Mouse (Mus musculus) erythroid progenitor cell, adult 5-6 weeks (primary cell): Measurements from ENCODE around the gene Pim1. TPM values are rescaled to one million over a fixed set of nuclear protein-coding genes. Genes with fewer than 3 reads are reported as not detected.
"Not testable (repeated sequence)": the region's sequence is repeated elsewhere in the genome, so short reads cannot be mapped to it uniquely, and the experiment has no call there.

Experiments used
- ATAC-seq: replicated peaks from 2 replicates; pipeline ENCODE4 v1.8.0; 2016; ENCODE audit warnings: moderate number of reproducible peaks, mild to moderate bottlenecking, moderate TSS enrichment, inconsistent platforms; ENCODE audit not compliant: poor library complexity, low FRiP score, severe bottlenecking
- total RNA-seq, 2 experiments: library from RNA; stranded (forward) in 1 of 2; stranded (reverse) in 1 of 2; fragments of 150-400 nt in 1 of 2; fragments of 186-747, 209-891 nt in 1 of 2; gene quantifications; 2 replicates each; pipeline versions ENCODE4 v1.2.3 to v1.2.4; 2015 to 2017; ENCODE audit warnings: low replicate concordance in 2 of 2

The Pim1 gene
- total RNA-seq (2015; ENCODE audit: low replicate concordance) (88.0 and 102 TPM in 2 replicates), total RNA-seq (2017; ENCODE audit: low replicate concordance) (143 and 147 TPM in 2 replicates)

DNA sequence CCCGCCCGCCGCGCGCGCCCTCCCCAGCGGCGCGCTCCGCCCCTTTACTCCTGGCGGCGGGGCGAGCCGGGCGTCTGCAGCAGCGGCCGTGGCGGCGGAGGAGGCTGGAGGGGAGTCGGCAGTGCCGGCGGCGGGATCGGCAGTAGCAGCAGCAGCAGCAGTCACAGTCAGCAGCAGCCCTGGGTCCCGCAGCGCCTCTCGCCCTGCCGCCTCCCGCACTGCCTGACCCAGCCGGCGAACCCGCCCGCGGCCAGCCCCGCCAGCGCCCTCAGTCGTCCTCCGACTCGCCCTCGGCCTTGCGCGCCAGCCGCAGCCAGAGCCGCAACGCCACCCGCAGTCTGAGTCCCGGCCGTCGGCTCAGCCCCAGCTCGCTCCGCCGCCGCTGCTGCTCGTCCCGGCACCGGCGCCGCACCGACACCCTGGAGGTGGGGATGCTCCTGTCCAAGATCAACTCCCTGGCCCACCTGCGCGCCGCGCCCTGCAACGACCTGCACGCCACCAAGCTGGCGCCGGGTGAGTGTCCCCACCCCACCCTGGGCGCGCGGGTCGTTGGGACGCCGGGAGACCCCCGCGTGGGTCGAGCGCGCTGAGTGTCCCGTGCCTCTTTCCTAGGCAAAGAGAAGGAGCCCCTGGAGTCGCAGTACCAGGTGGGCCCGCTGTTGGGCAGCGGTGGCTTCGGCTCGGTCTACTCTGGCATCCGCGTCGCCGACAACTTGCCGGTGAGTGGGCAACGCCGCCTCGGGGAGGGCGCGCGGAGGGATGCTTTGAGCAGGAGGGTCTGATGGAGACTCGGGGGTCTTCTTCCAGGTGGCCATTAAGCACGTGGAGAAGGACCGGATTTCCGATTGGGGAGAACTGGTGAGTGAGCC lies at the start of gene Pim1:
Gene Pim1, plus strand, starts transcription at position 41 of the 869 bp plus-strand sequence.
- ATAC-seq = no peak

DNA sequence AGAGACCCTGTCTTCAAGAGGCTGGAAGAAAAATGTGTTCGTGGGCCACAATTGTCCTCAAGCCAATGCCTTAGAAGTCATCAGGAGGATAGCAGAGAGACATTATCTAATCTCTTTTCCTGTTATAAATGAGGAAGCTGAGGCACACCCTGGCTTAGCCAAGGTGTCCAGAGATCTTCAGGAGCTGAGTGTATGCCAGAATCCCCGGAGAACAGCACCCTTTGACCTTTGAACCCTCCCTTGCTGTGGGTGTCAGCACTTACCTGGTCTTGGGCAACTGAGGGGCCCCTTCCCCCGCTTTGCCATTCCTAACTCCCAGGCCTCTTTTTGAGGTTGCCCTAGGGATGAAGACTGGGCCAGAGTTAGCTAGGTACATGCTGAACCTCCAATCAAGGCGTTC lies 49.0 kb upstream of the Pim1 start:
- ATAC-seq = no peak

DNA sequence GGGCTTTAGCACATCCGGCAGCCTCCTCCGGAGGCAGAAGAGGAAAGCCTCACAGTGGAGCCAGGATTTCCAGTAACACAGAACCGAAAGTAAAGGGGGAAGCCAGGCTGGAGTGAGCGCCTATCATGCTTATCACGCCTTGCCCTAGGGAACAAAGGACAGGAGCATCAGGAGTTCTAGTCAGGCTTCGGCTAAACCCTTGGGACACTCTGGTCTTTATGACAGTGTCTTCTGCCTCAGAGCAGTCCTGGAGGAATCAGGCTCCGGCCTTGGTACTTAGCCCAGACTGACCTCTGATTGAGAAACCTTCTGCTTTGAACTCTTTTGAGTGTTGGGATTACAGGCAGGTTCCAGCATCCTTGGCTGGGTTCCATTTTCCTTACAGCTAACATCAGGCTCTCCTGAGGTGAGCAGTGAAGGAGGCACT lies 48.4 kb upstream of the Pim1 start:
- ATAC-seq = no peak

DNA sequence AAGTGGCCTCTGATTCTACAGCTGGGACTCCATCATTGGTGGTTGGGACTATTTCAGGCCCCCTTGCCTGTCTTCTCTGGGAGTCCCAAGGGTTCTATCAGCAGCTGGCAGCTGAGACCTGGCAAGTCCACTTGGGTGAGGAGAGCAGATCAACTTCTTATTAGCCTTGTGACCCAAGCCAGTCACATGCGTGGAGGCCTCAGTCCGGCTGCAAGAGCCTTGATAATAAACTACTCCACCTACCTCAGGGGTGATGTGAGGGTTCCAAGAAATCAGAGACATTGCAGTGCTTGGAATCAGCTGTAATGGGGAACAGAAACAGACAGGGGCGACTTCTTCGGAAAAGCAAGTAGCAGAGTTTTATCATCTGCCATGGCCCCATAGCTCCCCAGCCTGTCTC lies 46.8 kb upstream of the Pim1 start:
- peak; percentile 70 for ATAC-seq

DNA sequence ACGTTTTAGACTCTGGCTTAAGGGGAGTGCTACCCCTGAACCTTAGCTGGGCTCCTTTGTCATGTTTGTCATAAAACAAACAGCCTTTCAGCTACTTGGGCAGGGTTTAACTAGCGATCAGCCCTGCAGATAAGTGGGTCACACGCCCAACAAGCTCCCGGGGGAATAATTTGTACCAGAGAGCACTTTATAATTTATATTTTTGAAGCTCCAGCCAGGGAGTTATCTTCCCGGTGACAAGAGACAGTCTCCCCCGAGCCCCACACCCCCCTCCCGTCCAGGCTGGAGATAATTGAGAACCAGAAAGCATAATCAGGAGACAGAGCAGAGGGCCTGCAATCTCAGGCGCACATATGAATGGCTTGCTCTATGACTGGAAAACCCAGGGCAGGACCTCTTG lies 45.5 kb upstream of the Pim1 start:
- ATAC-seq = no peak

DNA sequence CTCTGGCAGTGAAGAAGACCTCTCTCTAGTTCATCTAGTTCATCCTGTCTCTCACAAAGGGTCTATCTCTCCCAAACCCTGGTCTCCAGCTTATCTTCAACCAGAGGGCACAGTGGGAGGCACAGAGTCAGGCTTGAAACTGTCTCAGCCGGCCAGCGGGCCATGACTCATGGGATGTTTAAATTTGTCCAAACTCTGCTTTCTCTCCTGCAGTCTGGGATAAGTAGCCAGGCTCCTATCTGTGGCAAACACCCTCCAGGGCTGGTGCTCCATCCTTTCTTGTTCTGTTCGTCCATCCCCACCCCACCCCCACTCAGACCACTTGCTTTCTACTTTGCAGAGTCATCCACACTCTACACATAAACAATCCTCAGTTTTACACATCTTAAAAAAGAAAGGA lies 43.2 kb upstream of the Pim1 start:
- peak; percentile 87 for ATAC-seq

DNA sequence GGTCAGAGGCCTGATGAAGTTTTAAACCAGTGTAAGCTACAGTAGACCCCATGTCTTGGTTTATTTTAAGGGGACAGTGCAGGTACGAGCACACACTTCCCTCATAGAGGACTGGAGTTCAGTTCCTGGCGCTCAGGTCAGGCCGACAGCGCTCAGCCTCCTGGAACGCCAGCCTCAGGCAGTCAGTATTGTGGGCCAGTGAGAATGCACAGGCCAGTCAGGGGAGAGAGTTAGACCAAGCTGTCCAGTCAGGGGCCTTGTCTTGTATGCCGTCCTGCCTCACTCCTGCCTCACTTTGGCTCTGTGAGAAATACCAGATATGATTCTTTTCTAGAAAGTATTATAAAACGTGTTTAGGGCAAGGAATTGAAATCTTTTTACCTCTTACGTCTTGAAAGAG lies 42.5 kb upstream of the Pim1 start:
- ATAC-seq = no peak

DNA sequence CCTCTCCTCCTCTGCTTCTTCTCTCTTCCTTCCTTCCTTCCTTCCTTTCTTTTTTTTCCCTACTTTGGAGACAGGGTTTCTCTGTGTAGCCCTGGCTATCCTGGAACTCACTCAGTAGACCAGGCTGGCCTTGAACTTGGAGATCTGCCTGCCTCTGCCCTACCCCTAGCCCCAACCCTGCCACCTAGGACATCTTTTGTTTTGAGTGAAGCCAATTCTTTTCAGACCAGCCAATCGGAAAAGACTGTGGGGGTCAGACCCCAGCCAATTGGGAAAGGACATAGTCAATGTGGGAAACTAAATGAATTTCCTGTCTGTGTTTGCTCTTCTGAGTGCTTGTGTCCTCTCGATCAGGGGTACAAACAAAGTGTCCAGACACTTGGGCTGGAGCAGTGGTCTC lies 42.0 kb upstream of the Pim1 start:
- no peak for ATAC-seq

DNA sequence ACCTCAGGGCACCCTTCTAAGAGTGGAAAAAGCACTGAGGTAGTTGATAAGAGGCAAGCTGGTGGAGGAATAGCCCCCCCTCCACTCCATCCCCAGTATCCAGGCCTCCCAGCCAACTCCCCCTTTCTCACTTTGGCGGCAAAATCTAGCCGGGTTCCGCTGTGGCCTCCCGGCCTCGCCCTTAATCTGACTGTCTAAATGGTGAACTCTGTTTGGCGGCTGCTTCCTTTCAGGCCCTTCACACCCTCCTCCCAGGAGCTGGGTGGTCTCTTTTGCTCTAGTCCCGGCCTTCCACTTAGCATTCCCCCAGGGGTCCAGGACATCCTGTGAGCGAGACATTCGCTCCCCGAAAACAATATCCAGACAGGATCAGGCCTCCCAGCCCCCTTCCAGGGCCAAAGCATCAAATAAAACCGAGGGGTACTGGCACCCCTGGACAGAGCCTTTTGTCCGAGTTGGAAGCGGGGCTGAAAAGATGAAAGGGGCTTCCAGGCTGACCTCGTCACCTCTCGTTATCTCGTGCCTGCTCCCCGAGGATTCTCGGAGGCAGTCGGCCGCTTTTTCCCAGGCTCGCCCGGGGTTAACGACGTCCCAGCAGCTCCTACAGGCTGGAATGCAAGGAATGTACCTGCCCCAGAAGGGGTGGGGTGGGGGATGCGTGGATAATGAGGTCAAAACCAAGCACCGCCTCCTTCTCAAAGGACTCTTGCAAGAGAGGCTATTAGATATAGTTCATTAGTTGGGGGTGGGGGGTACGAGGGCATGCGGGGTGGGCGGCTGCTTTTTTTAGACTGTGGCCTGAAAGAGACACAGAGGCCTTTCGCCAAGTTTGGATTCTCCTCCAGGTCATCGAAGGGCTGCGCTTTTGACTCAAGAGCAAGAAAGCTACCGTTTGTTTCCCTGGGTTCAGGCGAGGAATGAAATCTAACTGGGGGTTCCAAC lies 39.4 kb upstream of the Pim1 start:
- ATAC-seq = no peak

DNA sequence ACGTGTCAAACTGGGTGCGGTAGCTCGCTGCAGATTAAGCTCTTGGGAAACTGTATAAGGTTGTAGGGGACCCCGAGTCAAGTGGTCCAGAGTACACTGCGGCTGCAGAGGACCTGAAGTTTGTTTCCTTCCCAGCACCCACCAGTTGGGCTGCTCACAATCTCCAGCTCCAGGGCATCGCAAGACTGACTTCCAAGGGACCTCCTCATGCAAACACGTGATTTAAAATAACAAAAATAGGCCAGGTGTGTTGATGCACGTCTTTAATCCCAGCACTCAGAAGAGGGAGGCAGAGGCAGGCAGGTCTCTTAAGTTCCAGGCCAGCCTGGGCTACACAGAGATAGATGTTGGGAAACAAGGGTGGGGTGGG lies 38.7 kb upstream of the Pim1 start:
- ATAC-seq = no peak

DNA sequence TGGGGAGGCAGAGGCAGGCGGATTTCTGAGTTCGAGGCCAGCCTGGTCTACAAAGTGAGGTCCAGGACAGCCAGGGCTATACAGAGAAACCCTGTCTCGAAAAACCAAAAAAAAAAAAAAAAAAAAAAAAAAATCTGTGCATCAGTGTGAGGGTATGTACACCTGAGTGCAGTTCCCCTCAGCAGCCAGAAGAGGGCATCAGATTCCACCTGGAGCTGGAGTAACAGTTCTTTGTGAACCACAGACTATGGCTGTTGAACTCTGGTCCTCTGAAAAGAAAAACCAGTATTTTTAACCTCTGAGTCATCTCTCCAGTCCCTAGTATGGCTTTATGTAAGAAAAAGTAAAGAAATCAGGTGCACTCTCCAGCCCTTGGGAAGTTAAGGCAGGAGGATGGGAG lies 36.4 kb upstream of the Pim1 start:
- not testable (repeated sequence) for ATAC-seq

DNA sequence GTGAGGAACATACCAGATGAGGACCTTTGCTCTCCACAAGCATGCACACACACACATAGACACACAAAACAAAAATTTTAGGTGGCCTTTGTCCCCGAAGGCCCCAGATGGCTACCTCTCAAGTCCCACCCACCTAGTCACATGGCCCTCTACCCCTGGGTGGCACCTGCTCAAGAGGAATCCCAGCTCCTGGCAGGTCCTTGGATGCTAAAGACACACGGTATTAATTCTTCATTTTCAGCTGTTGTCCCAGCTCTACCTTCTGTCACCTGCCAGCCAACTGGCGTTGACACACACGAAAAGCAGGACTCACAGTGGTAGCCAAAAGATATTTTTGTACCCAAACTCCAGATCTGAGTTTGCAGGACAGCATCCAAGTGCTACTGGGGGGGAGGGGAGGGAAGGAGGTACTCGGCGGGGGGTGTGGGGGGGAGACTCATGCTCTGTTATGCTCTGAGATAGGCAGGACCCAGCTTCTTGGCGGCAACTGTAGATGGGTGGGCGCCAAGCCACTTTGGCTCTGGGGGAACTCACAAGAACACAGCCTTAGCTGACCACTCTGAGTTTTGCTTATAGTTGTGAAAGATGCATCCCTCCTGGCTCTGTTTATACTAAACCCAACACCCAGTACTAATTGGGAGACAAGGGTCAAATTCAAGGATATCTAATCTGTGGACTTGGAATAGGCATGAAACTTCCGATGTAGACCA lies 35.0 kb upstream of the Pim1 start:
- ATAC-seq = no peak

DNA sequence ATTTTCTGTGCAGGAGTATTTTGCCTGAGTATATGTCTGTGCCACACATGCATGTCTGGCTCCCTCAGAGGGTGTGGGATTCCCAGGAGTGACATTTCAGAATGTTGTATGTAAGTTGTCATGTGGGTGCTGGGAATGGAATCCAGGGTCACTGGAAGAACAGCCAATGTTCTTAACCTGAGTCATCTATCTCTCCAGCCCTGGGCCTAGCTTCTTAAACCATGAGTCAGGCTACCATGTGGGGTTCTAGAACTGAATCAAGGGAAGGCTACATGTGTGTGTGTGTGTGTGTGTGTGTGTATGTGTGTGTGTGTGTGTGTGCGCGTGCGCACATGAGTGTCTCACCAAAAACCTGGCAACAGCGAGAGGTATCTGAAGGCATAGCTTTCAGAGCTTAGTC lies 34.1 kb upstream of the Pim1 start:
- no peak for ATAC-seq

DNA sequence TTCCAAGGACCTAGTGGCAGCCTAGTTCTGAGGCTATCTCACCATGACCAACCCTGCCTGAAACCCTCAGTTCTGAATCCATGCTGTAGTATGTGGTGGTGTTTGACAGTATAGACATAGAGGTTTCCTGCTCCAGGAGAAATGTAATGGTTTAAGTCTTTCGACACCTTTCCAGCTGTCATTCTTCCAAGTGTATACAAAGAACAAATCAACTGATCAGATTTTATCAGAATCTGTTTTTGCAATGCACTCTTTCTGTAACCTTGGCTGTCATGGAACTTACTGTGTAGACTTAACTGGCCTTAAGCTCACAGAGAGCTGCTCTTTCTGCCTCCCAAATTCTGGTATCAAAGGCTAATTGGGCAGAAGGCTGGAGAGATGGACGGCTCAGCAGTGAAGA lies 33.6 kb upstream of the Pim1 start:
- ATAC-seq = no peak

DNA sequence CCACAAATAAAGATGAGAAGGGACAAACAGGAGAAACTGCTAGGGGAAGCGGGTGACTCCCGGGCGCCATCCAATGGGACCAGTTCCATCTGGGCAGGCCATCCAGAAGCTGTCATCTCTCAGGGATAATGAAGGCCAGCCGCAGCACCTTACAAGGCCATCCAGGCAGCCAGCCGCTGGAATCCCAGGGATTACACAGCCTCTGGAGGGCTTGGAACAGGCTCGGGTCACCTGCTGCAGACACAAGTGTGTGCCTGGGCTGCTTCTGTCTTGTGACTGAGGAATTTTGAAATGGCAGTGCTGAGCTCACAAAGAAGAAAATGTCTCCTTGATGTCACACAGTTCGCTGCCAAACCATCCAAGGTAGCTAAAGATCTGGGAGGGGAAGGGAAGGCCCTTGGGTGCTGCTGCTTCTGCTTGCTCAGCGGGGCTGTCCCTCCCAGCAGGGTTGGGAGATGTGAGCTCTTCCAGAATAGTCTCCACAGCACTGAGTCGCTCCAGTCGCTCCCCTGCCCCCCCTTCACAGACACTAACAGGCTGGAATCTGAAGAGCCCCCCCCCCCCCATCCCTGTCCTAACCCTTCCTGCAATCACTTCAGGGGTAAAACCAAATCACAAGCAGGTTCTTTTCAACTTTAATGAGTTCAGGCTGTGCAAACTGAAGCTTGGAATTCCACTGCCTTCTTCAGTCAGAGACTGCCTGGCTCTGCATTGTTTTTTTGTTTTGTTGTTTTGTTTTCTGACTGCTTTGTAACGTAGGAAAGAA lies 32.6 kb upstream of the Pim1 start:
- no peak for ATAC-seq

DNA sequence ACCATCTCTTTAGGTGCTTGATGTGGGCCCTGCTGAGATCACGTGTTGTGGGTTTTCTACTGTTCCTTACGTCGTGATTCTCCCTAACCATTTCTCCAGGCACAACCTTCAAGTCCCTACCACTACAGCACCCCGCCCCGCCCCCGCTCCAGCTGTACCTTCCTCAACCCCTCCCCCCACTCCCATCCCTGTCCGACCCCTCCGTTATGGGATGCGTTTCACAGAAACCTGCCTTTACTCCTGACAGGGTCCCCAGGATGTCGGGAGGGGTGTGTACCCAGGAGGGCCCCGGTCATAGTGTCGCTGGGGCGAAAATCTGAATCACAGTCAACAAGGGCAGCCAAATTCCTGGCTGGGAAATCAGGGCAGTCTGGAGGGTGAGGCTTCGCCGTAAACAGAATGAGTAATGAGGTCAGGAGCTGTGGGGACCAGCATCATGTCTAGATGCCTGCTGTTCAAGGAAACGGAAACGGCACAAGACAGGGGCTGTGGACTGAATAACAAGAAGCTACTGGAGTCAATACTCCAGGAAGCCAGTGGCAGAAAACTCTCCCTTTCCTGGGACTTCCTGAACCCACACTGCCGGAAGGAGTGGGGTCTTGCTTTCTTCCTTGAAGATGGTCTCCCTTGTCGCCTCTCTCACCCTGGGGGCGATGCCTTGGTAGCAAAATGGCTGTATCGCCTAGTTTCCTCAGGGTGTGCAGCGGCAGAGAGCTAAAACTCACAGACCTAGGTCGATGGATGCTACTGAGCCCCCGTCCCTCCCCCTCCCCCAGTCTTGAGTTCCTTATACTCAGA lies 31.0 kb upstream of the Pim1 start:
- ATAC-seq = no peak

DNA sequence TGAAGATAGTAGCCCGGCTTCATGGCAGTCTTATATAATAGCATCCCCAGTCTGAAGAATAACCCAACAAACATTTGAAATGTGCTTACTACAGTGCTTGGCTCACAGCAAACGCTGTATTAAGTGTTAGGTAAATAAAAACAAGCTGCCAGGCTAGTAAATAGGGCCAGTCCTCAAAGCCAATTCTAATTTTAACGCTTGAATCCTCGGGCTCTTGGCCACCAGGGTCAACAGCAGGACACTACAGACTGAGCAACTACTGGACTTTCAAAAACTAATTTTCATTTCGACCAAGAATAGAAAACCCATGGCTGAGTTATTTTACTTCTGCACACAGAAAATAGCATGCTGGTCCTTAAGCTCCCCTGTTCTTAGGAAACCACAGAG lies 30.4 kb upstream of the Pim1 start:
- ATAC-seq = no peak

DNA sequence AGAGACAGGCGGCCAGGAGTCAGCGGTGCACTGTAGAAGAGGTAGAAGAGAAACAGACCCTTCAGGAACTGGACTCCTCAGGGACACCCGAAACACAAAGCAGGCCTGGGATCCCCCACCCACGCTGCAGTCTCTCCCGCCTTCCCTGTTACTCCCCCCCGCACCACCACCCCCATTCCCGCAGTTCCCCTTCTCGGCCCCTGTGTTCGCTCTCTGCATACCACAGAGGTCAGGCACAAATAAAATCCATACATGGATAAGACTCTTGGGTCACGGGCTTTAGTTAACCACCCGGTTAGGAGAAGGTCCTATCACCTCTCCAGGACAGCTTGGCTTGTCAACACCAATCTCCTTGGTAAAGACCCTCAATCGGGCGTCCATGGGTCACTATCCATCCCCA lies 26.9 kb upstream of the Pim1 start:
- ATAC-seq = no peak

DNA sequence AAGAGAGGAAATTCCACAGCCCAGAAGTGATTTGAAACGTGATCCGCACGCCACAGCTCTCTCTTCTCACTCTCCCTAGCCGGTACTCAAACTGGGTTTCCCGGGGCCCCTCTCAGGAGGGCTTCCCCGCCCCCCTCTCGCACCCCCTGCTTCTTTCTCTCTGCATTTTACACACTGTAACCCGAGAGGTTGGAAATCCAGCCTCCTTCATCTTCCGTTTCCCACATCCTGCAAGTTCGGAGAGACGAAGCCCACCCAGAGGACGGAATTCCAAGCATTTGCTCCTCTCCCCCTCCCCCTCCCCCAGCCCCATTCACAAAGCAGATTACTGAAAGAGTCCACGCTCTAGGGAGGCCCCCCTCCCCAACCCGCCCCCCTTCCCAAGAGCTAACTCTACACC lies 26.5 kb upstream of the Pim1 start:
- no peak for ATAC-seq
